Comparison of ENCODE assay signal across 8 mouse cellular contexts in genomic region chr17:3114358-3114719, GRCm38 (mm10). TPM values are rescaled to one million over a fixed set of nuclear protein-coding genes. Genes with fewer than 3 reads are reported as not detected.
DNase-seq lines count a peak whose midpoint lies in the region; ATAC-seq lines count a peak whose summit lies in the region.

No protein-coding gene starts in this region.

- H3K36me3 ChIP-seq in kidney, embryonic 14.5 days (ENCODE audit: control insufficient read depth, insufficient read depth, low read length), result no peaks in the 10 kb centered on the region
- no peaks in the 10 kb centered on the region for H3K36me3 ChIP-seq in forebrain, embryonic 13.5 days (ENCODE audit: poor library complexity, severe bottlenecking)
- H3K36me3 ChIP-seq in liver, embryonic 13.5 days, result peaks cover 4% of the 10 kb centered on the region
- no peaks in the 10 kb centered on the region for H3K36me3 ChIP-seq in stomach, embryonic 15.5 days

- peak overlapping the region; percentile 99 for H3K27ac ChIP-seq in kidney, embryonic 14.5 days (ENCODE audit: low read depth, low read length)
- H3K27ac ChIP-seq in forebrain, embryonic 13.5 days, result peak overlapping the region; percentile 99
- H3K27ac ChIP-seq in liver, embryonic 13.5 days, result peak overlapping the region; percentile 97
- peak overlapping the region; percentile 99 for H3K27ac ChIP-seq in stomach, embryonic 15.5 days

- ATAC-seq in kidney, embryonic 14.5 days (ENCODE audit: low FRiP score, low TSS enrichment), result peak; percentile 65
- peak; percentile 77 for ATAC-seq in forebrain, embryonic 13.5 days
- peak; percentile 45 for ATAC-seq in liver, embryonic 13.5 days (ENCODE audit: low read depth)
- ATAC-seq in stomach, embryonic 15.5 days (ENCODE audit: insufficient read depth, low FRiP score, low read depth), result peak; percentile 48

- H3K9ac ChIP-seq in kidney, embryonic 14.5 days (ENCODE audit: low read depth, low read length), result peak overlapping the region; percentile 95
- H3K9ac ChIP-seq in forebrain, embryonic 13.5 days, result peak overlapping the region; percentile 97
- H3K9ac ChIP-seq in liver, embryonic 13.5 days, result peak overlapping the region; percentile 97
- H3K9ac ChIP-seq in stomach, embryonic 15.5 days, result peak overlapping the region; percentile 89

- no peak for DNase-seq in kidney, postnatal 10 days
- peak; percentile 88 for DNase-seq in MN1 (ENCODE audit: low spot score)
- no peak for DNase-seq in liver, embryonic 13.5 days
- no peak for DNase-seq in adrenal gland, adult 2 months
- no peak for DNase-seq in frontal cortex, postnatal 36 days (ENCODE audit: low spot score in 2 of 2)

- H3K4me2 ChIP-seq in kidney, embryonic 14.5 days (replicated peaks; ENCODE audit: low read depth, low read length), result peak overlapping the region; percentile 71
- H3K4me2 ChIP-seq in forebrain, embryonic 13.5 days, result peak overlapping the region; percentile 80
- H3K4me2 ChIP-seq in liver, embryonic 13.5 days, result peak overlapping the region; percentile 81
- peak overlapping the region; percentile 71 for H3K4me2 ChIP-seq in stomach, embryonic 15.5 days

- H3K4me1 ChIP-seq in kidney, embryonic 14.5 days (ENCODE audit: control insufficient read depth, insufficient read depth, low read length), result peaks cover 12% of the 10 kb centered on the region; the same call in 1 of the 2 replicates
- H3K4me1 ChIP-seq in forebrain, embryonic 13.5 days, result peaks cover 37% of the 10 kb centered on the region
- H3K4me1 ChIP-seq in liver, embryonic 13.5 days (replicated peaks), result peaks cover 32% of the 10 kb centered on the region
- H3K4me1 ChIP-seq in stomach, embryonic 15.5 days, result 0 out of 2 replicates have a peak, but pooled peaks cover 7% of the 10 kb centered on the region

- no peaks in the 10 kb centered on the region for H3K9me3 ChIP-seq in kidney, embryonic 14.5 days (ENCODE audit: control insufficient read depth, low read length)
- no peaks in the 10 kb centered on the region for H3K9me3 ChIP-seq in forebrain, embryonic 13.5 days (replicated peaks)
- H3K9me3 ChIP-seq in liver, embryonic 13.5 days (replicated peaks), result no peaks in the 10 kb centered on the region
- H3K9me3 ChIP-seq in stomach, embryonic 15.5 days, result no peaks in the 10 kb centered on the region

- H3K27me3 ChIP-seq in kidney, embryonic 14.5 days (ENCODE audit: control insufficient read depth, insufficient read depth, low read length), result no peaks in the 10 kb centered on the region
- no peaks in the 10 kb centered on the region for H3K27me3 ChIP-seq in forebrain, embryonic 13.5 days
- H3K27me3 ChIP-seq in liver, embryonic 13.5 days, result no peaks in the 10 kb centered on the region
- no peaks in the 10 kb centered on the region for H3K27me3 ChIP-seq in stomach, embryonic 15.5 days (replicated peaks)

- peak overlapping the region; percentile 71 for H3K4me3 ChIP-seq in kidney, embryonic 14.5 days (ENCODE audit: low read length)
- H3K4me3 ChIP-seq in forebrain, embryonic 13.5 days, result peak overlapping the region; percentile 98
- peak overlapping the region; percentile 82 for H3K4me3 ChIP-seq in liver, embryonic 13.5 days (replicated peaks)
- H3K4me3 ChIP-seq in stomach, embryonic 15.5 days (replicated peaks), result peak overlapping the region; percentile 93

- WGBS in kidney, embryonic 14.5 days, result 0% methylated on average over 31 of the region's 31 CpGs
- under 1% methylated on average over 31 of the region's 31 CpGs for WGBS in forebrain, embryonic 13.5 days
- under 1% methylated on average over 31 of the region's 31 CpGs for WGBS in liver, embryonic 13.5 days (ENCODE audit: insufficient replicate concordance)
- under 1% methylated on average over 31 of the region's 31 CpGs for WGBS in stomach, embryonic 15.5 days

RNA-seq across cellular contexts. Expression of gene Scaf8, which starts 0.4 kb away (rescaled TPM):
- 18.7 and 35.9 TPM in 2 replicates for polyA plus RNA-seq in kidney, embryonic 14.5 days (2014; fragmentation: Nextera tagmentation; extraction: Ambion mirVana)
- 15.7 and 18.2 TPM in 2 replicates for polyA plus RNA-seq in forebrain, embryonic 13.5 days (2015; fragmentation: Nextera tagmentation; extraction: Ambion mirVana)
- 7.7 and 9.7 TPM in 2 replicates for polyA plus RNA-seq in liver, embryonic 13.5 days (2015; fragmentation: Nextera tagmentation; extraction: Ambion mirVana)
- 16.1 and 18.0 TPM in 2 replicates for polyA plus RNA-seq in stomach, embryonic 15.5 days (2015; fragmentation: Nextera tagmentation; extraction: Ambion mirVana)
- total RNA-seq in adrenal gland, adult 2 months (2021), result 10 to 100 TPM; 37.0 to 46.6 TPM
- polyA plus RNA-seq in adrenal gland, adult 2 months (2012; rRNA removed), result 23.6 and 30.4 TPM in 2 replicates
